Mouse (Mus musculus): Measurements from ENCODE around the gene Tsc1.

The Tsc1 gene

DNA sequence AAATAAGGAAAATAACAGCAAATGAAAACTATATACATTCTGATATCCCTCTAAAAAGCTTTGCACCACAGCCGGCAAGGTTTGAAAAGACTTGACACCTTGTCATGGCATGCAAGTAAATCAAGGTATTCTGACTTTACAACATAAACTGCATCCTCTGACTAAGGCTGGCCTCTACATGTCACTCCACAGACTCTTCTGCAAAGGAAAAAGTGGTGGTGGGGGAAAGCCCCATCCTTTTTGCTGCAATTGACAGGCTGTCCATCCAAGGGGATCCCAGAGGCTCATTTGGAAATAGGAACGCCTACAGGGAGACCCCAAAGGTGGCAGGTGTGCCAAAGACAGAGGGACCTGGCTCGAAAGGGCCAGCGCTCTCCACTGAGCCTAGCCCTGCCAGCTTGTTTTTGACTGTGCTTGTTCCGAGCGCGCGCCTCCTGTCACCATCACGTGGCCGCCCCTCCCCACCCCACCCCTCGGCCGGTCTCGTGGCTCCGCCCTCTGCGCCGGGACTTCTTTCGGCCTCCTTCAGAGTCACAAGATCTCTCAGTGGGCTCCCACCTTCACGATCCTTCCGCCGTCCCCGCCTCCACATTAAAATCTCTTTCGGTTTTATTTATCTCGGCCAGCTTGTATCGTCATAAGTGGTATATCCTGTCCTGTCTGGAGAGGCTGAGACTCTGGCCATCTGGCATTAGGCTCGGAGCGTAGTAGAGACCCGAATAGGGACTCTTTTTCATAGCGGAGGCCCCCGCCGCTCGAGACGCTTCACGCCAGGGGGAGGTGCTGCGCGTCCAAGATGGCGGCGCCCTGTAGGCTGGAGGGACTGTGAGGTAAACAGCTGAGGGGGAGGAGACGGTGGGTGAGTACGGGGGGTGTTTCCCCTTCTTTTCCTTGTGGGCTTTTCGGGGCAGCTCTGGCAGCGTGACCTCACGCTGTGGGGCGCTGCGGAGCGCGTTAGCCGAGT, at the start of gene Tsc1:
Tsc1 (plus strand) TSS at position 768 of the 964 bp plus-strand sequence.
- in situ Hi-C loops (cut with MboI; ENCODE audit: low sequenced_read_pairs) = no loop called here

DNA sequence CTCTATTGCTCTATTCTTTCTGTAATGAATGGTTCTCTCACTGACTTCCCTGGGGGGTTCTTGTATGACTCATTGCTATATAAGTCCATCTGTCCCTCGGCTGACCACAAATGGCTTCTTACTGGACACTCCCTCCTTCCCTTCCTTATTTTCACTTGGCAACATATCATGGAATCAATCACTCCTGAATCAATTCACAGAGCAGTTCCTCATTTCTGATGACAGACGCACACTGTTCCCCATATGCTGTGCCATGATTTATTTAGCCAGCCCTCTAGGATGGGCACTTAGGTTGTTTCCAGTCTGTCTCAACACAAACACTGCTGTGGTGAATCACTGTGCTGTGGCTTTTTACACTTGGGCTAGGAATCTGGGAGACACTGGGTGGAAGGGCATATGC, 49.5 kb upstream of the Tsc1 start:
- in situ Hi-C loops (cut with MboI; ENCODE audit: low sequenced_read_pairs) = no loop called here

DNA sequence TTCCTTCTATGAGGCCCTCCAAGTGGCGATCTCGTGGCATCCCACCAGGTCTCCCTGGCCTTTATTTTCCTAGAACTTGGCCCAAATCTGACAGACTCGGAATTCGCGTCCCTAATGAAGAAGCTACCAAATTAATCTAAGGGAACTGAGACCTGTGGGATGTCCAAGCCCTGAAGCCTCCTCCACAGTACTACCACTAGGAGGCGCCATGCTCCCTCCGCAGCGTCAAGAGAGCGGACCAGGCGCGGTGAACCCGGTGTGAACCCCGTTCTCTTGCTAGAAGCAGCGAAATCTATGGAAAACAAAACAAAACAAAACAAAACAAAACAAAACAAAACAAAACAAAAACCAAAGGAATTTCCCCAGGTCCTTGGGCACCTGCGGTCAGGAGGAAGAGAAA, 48.2 kb upstream of the Tsc1 start:
- in situ Hi-C loops (cut with MboI; ENCODE audit: low sequenced_read_pairs) = no loop called here

DNA sequence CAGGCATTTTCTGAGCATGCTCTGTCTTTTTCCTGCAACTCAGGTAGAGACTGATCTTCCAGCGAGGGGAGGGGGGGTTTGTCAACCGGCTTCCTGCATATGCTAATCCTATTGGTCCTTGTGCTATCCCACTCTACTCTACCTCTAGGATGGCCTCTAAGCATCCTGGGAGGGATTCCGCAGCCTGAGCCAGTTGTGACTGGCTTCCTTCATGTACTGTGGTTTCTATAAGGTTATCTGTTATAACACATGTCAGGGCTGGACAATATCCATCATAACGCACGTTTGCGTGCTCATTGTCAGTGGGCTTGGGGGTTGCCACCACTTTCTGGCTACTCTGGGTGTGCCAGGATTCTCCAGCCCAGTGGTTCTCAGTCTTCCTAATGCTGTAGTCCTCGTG, 45.0 kb upstream of the Tsc1 start:
- in situ Hi-C loops (cut with MboI; ENCODE audit: low sequenced_read_pairs) = no loop called here

DNA sequence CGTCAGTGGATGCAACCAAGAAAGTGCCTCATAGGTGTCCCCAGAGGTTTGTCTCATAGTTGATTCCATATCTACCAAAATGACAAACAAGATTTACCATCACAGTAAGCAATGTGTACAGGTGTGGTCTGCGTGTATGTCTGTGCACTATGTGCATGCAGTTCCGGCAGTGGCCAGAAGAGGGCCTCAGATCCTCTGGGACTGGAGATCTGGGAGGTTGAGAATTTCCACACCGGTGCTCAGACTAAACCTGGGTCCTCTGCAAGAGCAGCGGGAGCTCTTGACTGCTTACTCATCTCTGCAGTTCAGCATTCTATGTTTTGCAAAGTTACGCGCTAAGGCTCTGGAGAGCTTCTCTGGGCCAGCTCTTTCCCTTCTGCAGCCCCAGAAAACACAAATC, 44.0 kb upstream of the Tsc1 start:
- in situ Hi-C loops (cut with MboI; ENCODE audit: low sequenced_read_pairs) = no loop called here

DNA sequence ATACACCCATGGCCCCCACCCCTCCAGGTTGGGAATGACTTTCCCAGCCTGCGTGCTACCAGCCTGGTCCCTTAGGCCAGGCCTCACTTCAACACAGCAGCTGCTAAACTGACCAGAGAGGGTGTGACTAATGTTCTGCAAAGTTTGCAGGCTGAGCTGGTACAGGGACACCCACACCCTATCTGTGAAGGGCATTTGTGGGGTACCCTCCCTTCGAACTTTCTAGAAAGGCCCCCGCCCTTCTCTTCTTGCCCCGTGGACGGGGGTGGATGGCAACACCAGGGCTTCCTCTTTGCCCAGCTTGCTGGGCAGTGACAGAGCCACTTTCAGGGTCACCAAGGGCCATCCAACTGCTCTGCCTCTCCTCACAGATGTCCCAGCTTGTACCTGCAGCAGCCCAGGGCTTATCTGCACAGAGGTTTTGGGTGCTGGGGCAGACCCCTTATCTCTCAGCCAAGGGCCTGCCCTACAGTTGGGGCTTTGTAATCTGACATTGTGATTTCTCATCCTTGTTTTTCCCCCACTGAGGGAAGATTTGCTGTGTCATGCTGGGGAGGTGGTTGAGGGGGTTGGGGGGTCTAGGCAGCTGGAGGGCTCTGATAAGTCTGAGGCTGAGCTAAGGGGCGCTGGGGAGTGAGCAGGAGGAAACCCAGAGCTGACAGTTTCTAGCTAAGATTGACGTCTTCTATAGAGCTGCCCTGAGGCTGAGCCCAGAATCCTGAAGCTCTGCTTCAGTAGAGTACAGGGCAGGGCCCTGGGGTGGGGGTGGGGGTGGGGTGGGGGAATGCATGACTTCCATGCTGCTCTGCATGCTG, 43.1 kb upstream of the Tsc1 start:
- in situ Hi-C loops (cut with MboI; ENCODE audit: low sequenced_read_pairs) = no loop called here

DNA sequence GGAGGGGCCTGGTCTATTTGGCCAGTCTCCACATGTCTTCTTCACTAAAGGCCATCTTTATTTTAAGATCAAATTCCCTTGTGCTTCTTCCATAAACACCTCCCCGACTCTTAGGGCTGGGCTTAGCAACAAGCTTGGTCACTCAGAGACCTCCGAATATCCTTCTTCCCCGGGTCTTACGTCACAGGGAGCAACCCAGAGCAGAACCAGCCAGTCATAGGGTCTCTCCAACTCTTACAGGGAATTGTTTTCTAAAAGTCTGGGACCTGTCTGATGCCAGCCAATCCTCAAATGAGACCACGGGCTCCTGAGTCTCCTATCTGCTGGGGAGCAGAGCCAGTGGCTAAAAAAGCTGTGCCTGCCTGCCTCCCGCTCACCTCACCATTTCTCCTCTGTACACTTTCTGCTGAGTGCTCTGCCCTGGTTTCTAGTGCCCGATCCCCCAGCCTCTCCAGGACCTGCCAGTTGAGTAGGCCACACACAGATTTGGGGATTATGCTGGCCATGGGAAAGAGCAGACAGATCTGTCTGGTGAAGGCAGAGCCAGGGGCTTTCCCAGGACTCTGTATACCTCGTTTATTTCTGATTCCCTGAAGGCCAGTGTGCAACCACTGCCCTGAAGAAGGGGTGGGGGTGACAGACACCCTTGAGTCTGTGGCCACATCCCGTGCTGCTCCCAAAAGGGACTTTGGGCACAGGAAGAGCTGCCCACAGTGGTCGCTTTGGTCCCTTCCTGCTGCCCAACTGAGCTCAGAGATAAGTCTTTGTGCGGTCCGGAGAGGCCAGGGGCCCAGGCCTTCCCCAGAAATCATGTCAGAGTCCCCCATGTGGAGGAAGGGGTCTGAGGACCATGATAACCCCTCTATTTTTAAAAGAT, 42.1 kb upstream of the Tsc1 start:
- in situ Hi-C loops (cut with MboI; ENCODE audit: low sequenced_read_pairs) = no loop called here

DNA sequence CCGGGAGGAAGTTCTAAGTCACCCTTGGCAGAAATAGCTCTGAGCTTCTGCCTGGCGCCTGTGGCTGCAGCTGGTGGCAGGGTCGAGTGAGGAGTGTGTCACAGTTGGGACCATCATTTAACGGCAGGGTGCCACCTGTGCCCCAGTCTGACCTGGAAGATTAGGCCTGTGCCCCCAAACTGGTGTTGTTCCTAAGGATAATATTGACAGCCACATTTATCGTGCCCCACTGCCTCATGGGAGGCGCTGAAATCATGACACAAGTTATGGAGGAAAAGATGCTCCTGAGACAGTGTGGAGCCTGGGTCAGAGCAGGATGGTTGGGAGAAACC, 41.5 kb upstream of the Tsc1 start:
- in situ Hi-C loops (cut with MboI; ENCODE audit: low sequenced_read_pairs) = no loop called here

DNA sequence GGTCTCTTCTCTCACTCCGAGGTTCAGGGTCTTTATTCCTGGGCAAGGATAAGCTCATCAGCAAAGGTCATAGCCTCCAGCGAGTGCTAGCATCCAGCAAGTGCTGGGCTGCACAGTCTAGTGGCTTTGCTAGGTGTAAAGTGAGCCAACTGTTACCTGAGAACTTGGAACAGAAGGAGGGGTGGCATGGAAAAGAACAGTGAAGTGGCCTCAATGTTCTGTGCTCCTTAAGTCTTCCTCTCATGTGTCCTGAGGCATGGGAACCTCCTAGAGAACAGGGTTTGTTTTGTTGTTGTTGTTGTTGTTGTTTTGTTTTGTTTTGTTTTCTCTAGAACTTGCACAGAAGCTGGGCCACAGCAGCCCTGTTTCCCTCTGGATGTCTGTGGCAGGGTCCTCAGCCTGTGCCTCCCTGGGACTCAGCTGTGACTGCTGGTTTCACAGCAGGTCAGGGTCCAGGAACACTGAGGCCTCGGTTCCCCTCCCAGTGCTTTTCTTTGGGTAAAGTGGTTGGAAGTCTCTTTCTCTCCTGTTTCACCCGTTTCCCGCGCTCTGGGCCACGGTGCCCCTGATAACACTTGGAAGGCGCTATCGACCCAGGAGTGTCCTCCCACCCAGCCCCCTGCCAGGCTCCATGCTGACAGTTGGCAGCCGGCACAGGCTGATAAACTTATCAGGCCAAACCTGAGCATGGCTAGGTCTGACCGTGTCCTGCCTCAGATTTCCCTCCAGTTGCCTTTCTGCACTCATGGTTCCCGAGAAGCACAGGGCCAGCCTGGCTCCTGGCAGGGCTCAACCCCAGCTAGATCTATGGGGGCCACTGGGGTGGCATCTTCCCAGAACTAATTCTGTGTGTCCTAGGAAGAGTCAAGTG, 39.1 kb upstream of the Tsc1 start:
- in situ Hi-C loops (cut with MboI; ENCODE audit: low sequenced_read_pairs) = no loop called here

DNA sequence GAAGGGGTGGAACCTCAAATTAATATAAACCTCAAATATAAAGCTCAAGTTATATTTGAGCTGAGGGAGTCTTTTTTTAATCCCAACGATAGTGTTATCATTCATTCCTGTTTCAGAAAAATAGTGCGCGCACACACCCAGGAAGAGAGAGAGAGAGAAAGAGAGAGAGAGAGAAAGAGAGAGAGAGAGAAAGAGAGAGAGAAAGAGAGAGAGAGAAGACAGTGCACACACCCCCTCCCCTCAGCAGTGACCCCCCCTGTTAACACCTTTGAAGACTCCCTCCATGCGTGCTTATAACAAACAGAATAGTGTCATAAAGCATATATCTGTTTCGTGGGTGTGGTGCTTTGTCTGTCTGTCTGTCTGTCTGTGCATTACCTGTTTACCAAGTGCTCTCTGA, 37.5 kb upstream of the Tsc1 start:
- in situ Hi-C loops (cut with MboI; ENCODE audit: low sequenced_read_pairs) = no loop called here

DNA sequence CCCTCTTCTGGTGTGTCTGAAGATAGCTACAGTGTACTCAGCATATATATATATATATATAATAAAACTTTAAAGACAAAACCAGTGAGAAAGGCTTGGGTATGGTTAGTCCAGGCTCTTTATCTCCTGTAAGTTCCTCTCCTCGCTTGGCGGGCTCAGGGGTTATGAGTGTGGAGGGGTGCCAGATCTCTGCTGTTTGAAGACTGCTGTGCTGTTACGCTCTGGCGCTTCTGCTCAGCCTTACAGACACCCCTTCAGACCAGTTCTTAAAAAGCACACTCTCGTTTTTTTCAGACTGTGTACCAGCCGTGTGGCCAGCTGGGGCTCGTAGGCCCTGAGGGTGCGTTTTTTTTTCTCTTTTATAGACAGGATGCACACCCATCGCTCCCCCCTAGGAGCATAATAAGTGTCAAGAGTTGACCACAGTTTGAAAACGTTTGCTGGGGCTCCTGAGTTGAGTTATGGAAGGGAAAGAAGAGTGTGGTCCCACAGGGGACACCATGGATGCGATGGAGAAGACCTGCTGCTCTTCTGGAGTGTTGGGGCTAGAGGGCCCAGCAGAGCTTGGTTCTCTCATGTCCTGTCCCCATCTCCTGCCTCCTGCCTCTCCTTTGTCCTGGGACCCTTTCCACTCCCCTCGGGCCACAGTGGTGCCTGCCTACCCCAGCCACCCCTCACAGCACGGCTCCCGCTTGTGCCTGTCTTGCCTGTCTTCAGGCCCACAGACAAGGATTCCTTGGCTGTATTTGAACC, 35.1 kb upstream of the Tsc1 start:
- in situ Hi-C loops (cut with MboI; ENCODE audit: low sequenced_read_pairs) = no loop called here

DNA sequence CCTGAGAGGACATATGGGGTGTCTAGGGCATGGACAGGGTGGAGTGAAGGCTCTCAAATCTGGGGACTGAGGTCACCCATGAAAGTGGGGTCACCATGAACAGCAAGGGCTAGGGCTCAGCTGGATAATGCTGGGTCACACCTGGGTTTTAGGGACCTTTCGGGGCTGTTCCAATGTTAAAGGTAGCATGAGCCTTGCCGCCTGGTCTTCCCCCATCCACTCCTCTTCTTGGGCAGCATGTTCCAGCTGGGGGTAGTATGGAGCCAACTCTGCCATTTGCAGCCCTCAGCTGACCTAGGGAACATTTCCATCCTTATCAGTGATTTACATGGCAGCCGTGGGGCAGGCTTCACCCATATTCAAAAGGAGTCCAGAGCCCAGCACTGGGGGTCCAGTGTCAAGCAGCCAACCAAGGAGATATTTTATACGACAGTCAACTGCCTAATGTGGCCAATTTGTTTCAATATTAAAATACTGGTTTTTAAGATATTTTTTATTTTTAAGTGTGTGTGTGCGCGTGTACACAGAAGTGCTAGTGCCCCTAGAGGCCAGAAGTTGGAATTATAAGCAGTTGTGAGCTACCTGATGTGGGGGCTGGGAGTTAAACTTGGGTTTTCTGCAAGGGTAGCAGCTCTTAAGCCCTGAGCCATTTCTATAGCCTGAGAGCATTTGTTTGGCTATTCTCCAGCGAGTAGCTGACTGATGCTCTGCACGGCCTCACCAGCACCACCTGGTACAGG, 34.3 kb upstream of the Tsc1 start:
- in situ Hi-C loops (cut with MboI; ENCODE audit: low sequenced_read_pairs) = no loop called here

DNA sequence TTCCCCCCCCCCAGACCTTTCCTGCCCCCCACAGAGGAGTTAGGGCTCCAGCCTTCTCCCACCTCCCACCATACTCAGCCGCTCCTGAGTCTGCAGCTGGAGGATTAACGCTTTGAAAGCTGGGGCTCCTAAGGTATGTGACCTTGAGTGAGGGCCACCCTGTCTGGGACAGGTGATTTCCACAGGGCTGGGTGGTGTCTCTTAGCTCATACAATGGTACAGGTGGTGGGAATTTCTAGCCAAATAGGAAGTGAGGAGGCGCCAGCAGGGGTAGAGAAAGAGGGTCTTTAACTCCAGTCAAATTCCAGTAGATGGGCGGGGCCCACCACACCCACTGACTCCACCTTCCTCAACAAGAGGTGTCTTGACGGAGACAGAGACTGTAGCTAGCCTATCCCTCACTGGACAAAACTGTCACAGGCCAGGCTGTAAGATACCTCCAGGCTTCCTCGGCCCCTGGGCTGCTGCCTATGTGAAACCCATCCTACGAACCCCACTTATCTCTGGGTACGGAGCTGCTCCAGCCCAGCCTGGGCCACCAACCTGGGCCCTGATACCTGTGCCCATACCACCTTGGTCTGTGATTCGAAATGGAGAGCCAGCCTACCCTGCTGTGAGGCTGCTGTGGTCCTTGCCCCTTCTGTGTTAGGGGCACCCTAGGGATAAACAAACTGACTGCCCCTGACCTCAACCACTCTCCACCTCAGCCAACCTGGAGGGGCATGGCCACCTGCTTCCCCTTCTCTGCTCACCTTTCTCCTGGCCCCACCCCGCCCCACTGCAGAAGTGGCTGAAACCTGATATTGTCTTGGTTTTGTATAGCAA, 33.5 kb upstream of the Tsc1 start:
- in situ Hi-C loops (cut with MboI; ENCODE audit: low sequenced_read_pairs) = no loop called here

DNA sequence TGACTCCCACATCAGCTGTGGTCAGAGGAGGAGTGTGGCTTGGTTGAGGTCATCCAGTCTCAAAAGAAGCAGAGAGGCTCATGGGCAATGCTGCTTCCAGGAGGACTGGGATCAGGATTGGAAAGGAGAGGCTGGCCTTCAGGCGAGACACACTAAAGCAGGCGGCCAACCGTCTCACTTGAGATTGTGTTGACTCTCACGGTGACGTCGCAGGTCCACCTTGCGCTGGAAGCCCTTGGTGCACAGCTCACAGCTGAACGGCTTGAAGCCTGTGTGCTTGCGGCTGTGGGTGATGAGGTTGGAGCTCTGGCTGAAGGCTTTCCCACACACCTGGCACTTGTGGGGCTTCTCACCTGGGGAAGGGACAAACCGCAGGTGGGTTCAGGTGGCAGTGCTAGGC, 31.2 kb upstream of the Tsc1 start:
- in situ Hi-C loops (cut with MboI; ENCODE audit: low sequenced_read_pairs) = no loop called here

DNA sequence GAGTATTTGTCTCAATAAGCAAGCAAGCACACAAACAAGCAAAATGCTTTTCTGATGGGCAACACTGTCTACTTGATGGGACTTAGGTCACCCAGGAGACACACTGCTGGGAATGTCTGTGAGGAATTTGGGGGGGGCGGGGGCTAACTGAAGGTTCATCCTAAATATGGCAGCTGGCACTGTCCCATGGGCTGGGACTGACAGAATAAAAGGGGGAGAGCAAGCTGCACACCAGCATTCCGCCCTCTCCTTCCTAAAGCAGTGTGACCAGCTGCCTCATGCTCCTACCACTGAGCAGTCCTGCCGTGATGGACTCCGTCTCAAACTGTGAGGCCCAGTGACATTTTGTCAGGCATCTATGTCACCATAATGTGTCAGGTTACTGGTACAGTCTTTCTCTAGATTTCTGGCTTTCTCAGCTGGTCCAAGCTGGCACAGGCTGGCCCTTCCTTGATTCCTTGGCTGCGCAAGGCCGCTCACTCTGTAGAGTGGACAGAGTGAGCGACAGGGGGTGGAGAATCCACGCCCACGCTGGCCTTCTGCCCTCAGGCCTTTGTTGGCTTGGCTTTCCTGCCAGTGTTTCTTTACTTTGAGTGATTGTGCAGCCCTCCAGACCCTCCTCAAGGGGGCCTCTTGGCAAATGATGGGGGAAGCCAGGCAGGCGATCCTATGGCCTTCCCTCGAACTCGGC, 30.2 kb upstream of the Tsc1 start:
- in situ Hi-C loops (cut with MboI; ENCODE audit: low sequenced_read_pairs) = no loop called here

DNA sequence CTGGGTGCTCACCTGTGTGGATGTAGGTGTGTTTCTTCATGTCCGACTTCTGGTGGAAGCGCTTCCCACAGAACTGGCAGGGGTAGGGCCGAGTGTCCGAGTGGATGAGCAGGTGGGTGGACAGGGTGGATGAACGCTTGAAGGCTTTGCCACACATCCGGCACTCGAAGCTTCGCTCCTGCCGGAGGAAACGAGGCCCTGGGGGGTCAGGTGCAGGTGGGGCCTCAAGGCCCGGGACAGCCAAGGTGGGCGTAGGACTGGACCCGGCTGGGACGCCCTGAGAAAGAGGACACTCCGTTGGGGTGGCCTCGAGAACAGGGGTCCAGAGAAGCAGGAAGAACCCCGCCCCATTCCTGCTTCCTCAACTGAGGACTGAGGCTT, 29.6 kb upstream of the Tsc1 start:
- in situ Hi-C loops (cut with MboI; ENCODE audit: low sequenced_read_pairs) = no loop called here

DNA sequence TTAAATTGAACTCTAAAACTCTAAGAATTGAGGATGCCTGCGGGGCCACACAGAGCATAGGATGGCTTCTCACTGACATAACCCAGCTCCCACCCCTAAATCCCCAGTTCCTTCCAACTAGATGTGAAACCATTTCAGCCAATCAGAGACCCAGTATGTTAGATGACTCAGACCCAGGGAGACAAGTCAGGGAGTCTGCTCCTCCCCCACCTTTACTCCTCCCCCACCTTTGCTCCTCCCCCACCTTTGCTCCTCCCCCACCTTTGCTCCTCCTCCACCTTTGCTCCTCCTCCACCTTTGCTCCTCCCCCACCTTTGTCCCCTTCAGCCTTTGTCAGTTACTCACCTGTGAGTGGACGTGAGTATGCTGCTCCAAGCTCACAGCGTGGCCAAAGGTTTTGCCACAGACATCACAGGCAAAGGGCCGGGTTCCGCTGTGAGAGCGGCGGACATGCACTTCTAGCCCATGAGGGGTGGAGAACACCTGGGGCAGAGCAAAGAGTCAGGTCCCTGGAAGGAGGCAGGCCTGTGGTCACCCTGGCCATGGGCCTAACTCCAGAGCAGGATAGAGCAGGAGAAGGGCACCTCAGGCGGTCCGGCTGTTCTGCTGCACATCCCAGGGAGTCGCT, 28.5 kb upstream of the Tsc1 start:
- in situ Hi-C loops (cut with MboI; ENCODE audit: low sequenced_read_pairs) = no loop called here

Data from CH12F3 (cell line).